Mouse (Mus musculus) forebrain, embryonic 10.5 days (tissue): ENCODE results near the gene Rtn4. TPM values are rescaled to one million over a fixed set of nuclear protein-coding genes. Genes with fewer than 3 reads are reported as not detected.
"Not testable (repeated sequence)": the region's sequence is repeated elsewhere in the genome, so short reads cannot be mapped to it uniquely, and the experiment has no call there.

Experiments
- DNase-seq: peaks from one replicate; pipeline ENCODE4 v3.0.0-alpha.2; 2017; ENCODE audit warnings: low spot score; ENCODE audit errors: extremely low spot score
- H3K27ac ChIP-seq: fragments of 300-500 bp; sonication (generic); 2 replicates; pipeline ENCODE4 v1.5.1; 2016; ENCODE audit warnings: mild to moderate bottlenecking
- H3K27me3 ChIP-seq: fragments of 300-500 bp; sonication (generic); 2 replicates; pipeline ENCODE4 v1.6.1; 2016; ENCODE audit warnings: mild to moderate bottlenecking; ENCODE audit not compliant: poor library complexity, severe bottlenecking
- H3K36me3 ChIP-seq: fragments of 300-500 bp; sonication (generic); replicated peaks from 2 replicates; pipeline ENCODE4 v1.6.1; 2016; ENCODE audit warnings: mild to moderate bottlenecking, moderate library complexity
- H3K4me1 ChIP-seq: fragments of 300-500 bp; sonication (generic); 2 replicates; pipeline ENCODE4 v1.6.1; 2016
- H3K4me3 ChIP-seq: fragments of 300-500 bp; sonication (generic); 2 replicates; pipeline ENCODE4 v1.5.1; 2016; ENCODE audit warnings: mild to moderate bottlenecking, moderate library complexity
- H3K9me3 ChIP-seq: fragments of 300-500 bp; sonication (generic); 2 replicates; pipeline ENCODE4 v1.6.1; 2016; ENCODE audit warnings: mild to moderate bottlenecking, moderate library complexity
- WGBS: fragments of 180-500 bp; shearing (Covaris S2); methylation state at CpG from one replicate; pipeline ENCODE4 v1.1.7; 2016; 5-methylcytosine and 5-hydroxymethylcytosine counted together
- polyA plus RNA-seq: library from polyadenylated mRNA; unstranded; fragments of >200 nt; fragmentation: Nextera tagmentation; extraction: Ambion mirVana; gene quantifications from 2 replicates; pipeline ENCODE4 v1.2.1, GENCODE M21; 2016

Gene Rtn4
- polyA plus RNA-seq, 1 experiment from 2014 or later, result 63.4 TPM

DNA sequence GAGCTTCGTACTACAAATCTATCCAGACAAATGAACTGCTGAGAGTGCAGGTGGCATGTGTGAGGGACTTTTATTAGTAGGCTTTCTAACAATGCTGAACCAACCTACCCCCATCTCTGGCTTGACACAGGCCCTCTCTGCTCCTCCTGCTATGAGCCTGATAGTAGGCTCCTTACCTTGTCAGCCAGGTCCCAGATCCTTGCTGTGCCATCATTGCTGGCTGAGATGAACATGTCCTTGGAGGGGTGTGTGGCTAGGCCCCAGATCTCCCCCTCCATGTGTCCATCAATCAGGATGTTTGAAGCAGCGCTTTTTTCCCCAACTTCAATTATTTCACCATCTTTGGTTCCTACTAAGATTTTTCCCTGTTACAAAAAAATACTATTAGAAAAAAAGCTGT is 58.3 kb downstream of the Rtn4 start:
- H3K27ac ChIP-seq, result no peak overlapping the region
- H3K36me3 ChIP-seq, result peaks cover 21% of the 10 kb centered on the region
- WGBS, result 91% methylated on average over 2 of the region's 2 CpGs

DNA sequence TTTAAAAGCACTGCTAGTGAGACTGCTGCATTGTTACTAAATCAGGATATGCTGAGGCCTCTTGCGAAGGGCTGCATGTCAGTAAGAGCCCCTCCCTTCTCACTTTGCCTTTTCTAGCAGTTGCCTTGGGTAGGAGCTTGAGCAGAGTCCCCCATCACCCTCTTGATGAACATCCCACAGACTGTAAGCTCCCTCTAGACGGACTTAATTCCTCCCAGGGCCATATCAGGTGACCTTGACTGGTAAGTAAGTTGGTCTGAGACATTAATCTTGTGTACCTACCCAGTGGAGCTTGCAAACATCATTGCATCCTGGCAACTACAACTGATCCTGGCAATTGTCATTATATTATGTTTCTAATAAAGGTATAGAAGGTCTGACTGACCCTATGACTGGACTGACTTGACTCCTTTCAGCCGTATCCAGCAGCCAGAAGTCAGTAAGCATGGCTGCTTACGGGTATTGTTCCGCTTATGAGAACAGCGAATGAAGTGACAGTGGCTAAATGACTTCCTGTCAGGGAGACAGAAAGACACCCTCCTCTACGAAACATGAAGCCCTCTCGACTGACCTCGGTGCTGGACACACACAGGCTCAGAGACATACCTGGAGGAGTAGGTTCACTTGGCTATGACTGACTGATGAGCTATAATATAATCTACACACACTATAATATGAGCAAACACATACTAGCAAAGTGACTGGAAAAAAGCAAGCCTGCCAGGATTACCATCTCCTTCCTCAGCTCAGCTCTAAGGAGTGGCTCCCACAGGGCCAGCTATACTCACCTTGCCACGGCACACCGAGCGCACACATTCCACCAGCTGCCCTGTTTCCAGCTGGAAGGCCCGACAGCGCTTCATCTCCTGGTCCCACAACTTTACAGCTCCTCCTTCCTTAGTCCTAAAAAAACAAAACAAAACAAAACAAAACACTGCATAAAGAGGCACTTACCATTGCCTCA is 59.2 kb downstream of the Rtn4 start:
- Histone ChIP-seq H3K4me3 (no peak overlapping the region), H3K9me3 (no peaks in the 10 kb centered on the region), H3K27me3 (no peaks in the 10 kb centered on the region), H3K36me3 (peaks cover 12% of the 10 kb centered on the region), H3K4me1 (no peaks in the 10 kb centered on the region), H3K27ac (no peak overlapping the region)
- 93% methylated on average over 14 of the region's 14 CpGs for WGBS
- no peak for DNase-seq

More for the DNA sequence above, 58.3 kb downstream of the Rtn4 start:
- no peaks in the 10 kb centered on the region for H3K27me3 ChIP-seq
- no peak overlapping the region for H3K4me3 ChIP-seq
- no peaks in the 10 kb centered on the region for H3K4me1 ChIP-seq
- no peak for DNase-seq
- H3K9me3 ChIP-seq, result no peaks in the 10 kb centered on the region

DNA sequence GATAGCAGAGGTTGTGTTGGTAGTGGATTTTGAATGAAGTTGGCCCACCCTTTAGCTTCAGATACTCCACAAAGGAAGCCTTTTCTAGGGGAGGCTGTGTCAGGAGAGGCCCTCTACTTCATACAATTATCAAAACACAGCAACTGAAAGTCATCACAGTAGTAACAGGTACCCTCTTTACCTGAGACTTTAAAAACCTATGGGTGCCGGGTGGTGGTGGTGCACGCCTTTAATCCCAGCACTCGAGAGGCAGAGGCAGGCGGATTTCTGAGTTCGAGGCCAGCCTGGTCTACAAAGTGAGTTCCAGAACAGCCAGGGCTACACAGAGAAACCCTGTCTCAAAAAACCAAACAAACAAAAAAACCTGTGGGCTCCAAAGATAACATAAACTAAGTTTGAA is 63.3 kb downstream of the Rtn4 start:
- H3K36me3 ChIP-seq, DNase-seq, H3K9me3 ChIP-seq, H3K27ac ChIP-seq, H3K27me3 ChIP-seq, H3K4me1 ChIP-seq, H3K4me3 ChIP-seq: not testable (repeated sequence)
- WGBS, result 91% methylated on average over 5 of the region's 5 CpGs

DNA sequence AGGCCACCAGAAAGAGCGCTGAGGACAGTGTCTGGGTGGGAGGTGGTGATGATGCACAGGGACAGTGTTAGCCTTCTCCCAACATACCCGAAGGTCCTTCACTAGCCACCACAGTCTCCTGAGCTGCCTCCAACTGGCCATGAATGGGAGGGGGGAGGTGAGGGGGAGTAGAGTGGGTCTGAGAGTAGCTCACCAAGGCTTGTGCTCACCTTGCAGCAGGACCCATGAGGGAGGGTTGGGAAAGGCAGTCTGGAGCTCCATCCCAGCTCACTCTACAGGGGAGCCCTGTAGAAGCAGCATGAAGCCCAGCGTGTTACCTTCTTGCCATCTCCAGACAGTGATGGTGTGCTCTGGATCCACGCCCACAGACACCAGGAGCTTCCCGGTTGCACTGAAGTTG is 65.9 kb downstream of the Rtn4 start:
- WGBS, result 93% methylated on average over 5 of the region's 5 CpGs
- no peaks in the 10 kb centered on the region for H3K4me1 ChIP-seq
- H3K27me3 ChIP-seq, result 0 out of 2 replicates have a peak, but pooled peaks cover under 1% of the 10 kb centered on the region
- H3K4me3 ChIP-seq, result no peak overlapping the region
- no peak overlapping the region for H3K27ac ChIP-seq
- no peak for DNase-seq
- no peaks in the 10 kb centered on the region for H3K36me3 ChIP-seq
- H3K9me3 ChIP-seq, result no peaks in the 10 kb centered on the region

DNA sequence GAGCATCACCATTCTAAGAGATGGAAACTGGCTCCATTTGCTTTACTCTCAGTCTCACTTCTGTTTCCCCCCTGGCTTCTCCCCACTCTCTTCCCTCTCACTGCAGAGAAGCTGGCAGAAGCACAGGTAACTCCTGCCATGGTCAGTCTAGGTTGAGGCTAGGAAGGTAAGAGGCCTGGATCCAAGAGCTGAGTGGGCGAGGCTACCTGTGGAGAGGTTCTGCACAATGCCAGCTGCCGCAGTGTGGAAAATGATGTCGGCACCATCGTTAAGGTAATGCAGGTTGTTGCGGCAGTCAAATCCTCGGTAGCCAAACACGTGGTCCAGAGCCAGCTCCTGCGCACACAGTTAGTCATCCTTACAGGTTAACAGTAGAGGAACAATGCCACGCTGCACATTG is 68.6 kb downstream of the Rtn4 start:
- WGBS, result 92% methylated on average over 9 of the region's 9 CpGs
- Histone ChIP-seq H3K27me3 (peaks cover 10% of the 10 kb centered on the region), H3K4me3 (no peak overlapping the region), H3K4me1 (peaks cover 8% of the 10 kb centered on the region; the same call in 1 of the 2 replicates), H3K27ac (no peak overlapping the region), H3K36me3 (no peaks in the 10 kb centered on the region), H3K9me3 (no peaks in the 10 kb centered on the region)
- DNase-seq, result no peak

DNA sequence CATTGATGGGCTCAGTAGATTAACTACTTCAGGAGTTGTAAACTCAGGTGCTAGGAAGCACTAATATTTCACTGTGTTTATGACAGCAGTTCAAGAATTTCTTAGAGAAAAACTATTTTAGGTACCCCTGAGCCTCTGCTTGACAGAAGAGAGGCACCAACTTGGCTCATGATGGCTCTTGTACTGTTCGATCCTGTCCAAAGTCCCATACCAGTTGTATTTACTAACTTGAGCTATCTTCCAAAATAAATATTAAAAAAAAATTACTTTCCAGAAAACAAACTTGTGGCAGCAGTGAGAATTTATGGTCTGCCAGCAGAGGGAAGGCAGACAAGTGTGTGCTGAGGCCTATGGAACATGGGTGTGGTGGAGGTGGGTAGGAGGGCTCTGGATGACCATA is 70.0 kb downstream of the Rtn4 start:
- H3K4me3 ChIP-seq, result no peak overlapping the region
- no peak for DNase-seq
- H3K27me3 ChIP-seq, result peaks cover 24% of the 10 kb centered on the region
- no peaks in the 10 kb centered on the region for H3K36me3 ChIP-seq
- H3K27ac ChIP-seq, result no peak overlapping the region
- 98% methylated on average over 1 of the region's 1 CpGs for WGBS
- H3K4me1 ChIP-seq, result peaks cover 8% of the 10 kb centered on the region; the same call in 1 of the 2 replicates
- no peaks in the 10 kb centered on the region for H3K9me3 ChIP-seq

DNA sequence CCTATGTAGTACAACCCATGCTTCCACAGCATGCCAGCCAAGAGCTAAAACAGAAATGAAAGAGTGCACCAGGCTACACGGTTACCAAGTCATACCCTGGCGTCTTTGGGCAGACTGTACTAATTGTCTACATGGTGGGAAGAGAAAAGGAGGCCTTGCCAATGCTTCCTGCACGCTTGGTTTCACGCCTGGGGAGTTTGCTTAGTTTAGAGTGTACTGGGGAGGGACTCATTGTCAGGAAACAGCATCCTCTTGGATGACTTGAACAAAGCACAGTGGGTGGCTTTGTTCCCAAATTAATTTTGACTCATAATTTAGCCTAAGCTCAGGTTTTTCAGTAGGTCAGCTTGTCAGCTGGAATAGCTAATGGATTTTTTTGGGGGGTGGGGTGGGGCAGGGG is 72.3 kb downstream of the Rtn4 start:
- Histone ChIP-seq H3K9me3 (no peaks in the 10 kb centered on the region), H3K4me1 (peaks cover 13% of the 10 kb centered on the region)
- WGBS, result 55% methylated on average over 4 of the region's 4 CpGs

DNA sequence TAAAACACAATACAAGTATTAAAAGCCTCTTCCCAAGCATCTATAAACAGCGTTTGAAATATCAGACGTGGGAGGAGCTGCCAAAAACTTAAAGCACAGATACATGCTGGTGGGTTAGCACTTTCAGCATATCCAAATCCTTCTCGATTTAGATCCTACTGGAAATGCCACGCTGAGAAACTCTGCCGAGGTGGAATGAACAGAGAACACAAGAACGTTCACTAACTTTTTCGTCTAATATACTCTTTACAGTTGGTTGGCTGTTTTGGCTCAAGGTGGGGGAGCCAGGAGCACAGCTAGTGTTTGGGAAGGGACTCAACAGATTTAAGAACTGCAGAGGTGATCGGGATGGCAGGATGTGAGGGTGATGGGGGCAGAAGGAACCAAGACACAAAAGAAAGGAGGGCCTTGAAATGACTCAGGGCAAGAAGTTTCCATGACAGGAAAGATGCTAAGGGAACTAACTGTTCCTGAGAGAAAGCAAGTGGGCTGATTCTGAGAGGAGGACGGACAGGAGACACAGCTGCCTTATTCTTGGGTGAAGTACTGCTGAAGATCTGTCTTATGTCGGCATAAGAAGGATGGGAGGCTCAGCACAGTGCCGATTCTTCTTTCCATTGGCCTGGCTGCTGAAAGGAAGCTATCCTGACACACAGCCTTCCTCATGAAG is 73.7 kb downstream of the Rtn4 start:
- Histone ChIP-seq H3K4me1 (peaks cover 13% of the 10 kb centered on the region), H3K9me3 (no peaks in the 10 kb centered on the region), H3K27ac (no peak overlapping the region), H3K27me3 (peaks cover 43% of the 10 kb centered on the region), H3K36me3 (no peaks in the 10 kb centered on the region), H3K4me3 (no peak overlapping the region)
- DNase-seq, result no peak
- 86% methylated on average over 11 of the region's 11 CpGs for whole genome bisulfite sequencing

More for the DNA sequence above, 72.3 kb downstream of the Rtn4 start:
- Histone ChIP-seq H3K36me3 (no peaks in the 10 kb centered on the region), H3K27ac (no peak overlapping the region), H3K4me3 (no peak overlapping the region), H3K27me3 (peaks cover 33% of the 10 kb centered on the region)
- DNase-seq, result no peak

DNA sequence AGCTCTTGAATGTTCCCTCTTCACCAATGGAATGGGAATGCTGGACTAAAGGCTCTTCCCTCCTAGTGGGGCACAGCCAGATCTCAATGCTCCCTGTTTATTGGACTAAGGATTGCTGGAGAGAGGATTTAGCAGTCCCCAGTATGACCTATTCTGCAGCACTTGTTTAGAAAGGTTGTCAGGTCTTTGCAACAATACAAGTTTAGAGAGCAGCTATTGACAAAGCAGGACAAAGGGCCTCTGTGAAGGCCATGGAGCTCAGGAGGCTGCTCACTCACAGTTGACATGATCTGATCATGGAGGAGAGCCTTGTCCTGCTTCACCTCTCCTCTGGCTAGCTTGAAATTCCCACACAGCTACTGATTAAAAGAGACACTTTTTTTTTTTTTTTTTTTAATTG is 75.8 kb downstream of the Rtn4 start:
- Histone ChIP-seq H3K27ac (no peak overlapping the region), H3K27me3 (peaks cover 48% of the 10 kb centered on the region), H3K36me3 (no peaks in the 10 kb centered on the region), H3K4me3 (no peak overlapping the region), H3K4me1 (peaks cover 13% of the 10 kb centered on the region), H3K9me3 (no peaks in the 10 kb centered on the region)
- DNase-seq, result no peak

DNA sequence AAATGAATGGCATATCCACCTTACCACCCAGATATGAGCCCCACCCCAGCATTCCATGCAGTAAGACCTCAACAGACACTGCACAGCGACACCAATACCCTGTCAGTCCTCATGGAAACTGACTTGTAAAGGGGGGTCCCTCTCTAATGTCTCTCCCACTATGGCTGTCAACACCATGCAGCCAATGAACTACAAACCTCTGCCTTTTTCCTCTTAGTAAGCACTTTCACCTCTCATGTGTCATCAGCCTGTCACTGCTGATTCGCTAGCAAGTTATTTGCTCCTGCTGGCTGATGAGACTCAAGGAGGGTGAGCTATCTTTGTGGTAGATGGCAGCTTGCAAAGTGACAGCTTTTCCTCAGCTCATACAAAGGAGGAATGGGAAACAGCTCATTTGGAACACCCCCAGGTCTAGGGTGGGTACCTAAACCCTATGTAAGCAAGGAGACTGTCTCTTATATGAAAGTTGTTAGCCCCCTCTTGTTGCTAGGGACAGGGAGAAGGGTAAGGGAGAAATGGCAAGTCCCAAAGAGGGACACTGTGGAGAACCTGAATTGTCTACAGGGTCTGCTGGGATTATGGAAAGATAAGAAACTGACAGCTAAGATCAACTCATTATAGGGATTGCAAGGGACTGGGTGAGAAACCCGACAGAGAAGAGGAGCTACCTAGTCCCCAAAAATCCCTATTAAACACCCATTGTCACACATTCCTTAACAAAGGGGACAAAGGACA is 78.1 kb downstream of the Rtn4 start:
- DNase-seq, result no peak
- no peak overlapping the region for H3K4me3 ChIP-seq
- H3K4me1 ChIP-seq, result peaks cover 12% of the 10 kb centered on the region
- WGBS, result 62% methylated on average over 3 of the region's 3 CpGs
- no peak overlapping the region for H3K27ac ChIP-seq
- H3K9me3 ChIP-seq, result no peaks in the 10 kb centered on the region
- H3K27me3 ChIP-seq, result peaks cover 43% of the 10 kb centered on the region
- no peaks in the 10 kb centered on the region for H3K36me3 ChIP-seq

DNA sequence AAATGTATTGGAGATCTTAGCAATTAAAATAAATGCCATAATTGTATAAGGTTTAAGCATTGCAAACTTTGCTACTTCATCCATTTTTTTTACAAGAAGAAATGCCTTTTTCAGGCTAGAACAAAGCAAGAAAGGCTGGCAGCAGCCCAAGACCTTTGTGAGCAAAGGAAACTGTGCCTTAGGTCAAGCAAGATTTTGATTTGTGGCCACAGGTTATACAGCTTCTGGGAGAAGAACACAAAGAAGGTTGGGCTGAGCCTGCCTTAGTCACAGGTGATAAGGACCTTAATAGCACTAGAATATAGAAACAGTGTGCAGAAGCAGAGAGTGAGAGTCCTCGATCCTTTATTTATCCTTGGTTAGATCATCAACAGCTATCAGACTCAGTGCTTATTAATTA is 79.5 kb downstream of the Rtn4 start:
- DNase-seq, result no peak
- Histone ChIP-seq H3K27me3 (peaks cover 29% of the 10 kb centered on the region), H3K4me3 (no peak overlapping the region), H3K36me3 (no peaks in the 10 kb centered on the region), H3K4me1 (peaks cover 12% of the 10 kb centered on the region), H3K9me3 (no peaks in the 10 kb centered on the region), H3K27ac (no peak overlapping the region)
- WGBS, result 93% methylated on average over 1 of the region's 1 CpGs

DNA sequence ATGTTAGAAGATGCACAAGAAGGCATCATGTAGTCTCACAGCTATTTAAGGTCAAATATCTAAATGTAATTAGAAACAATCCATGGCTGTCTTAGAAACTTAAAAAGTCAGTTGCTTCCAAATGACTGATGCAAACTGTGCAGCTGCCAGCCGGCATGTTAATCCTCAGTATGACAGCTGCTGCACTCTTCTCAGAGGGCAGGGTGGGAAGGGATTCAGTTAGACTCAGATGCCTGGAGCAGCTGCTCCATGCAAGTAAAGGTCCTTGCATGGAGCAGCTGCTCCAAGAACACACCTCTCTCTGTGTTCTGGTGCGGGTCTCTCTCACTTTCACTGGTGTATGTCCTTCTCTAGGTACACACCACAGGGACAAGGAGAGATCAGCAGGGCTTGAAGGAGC is 81.5 kb downstream of the Rtn4 start:
- DNase-seq, result no peak
- H3K4me1 ChIP-seq, result peaks cover 7% of the 10 kb centered on the region; the same call in 1 of the 2 replicates
- H3K27ac ChIP-seq, result 0 out of 2 replicates have a peak overlapping the region, but pooled peaks have one; percentile 44
- WGBS, result 53% methylated on average over 2 of the region's 2 CpGs
- no peak overlapping the region for H3K4me3 ChIP-seq
- peaks cover 22% of the 10 kb centered on the region for H3K27me3 ChIP-seq
- no peaks in the 10 kb centered on the region for H3K36me3 ChIP-seq
- H3K9me3 ChIP-seq, result no peaks in the 10 kb centered on the region
